Mouse (Mus musculus) urinary bladder, adult 18-20 months (tissue): ENCODE data around the gene Bmpr1a.
"Not testable (repeated sequence)": the region's sequence is repeated elsewhere in the genome, so short reads cannot be mapped to it uniquely, and the experiment has no call there.

ENCODE experiments used
- DNase-seq, 2 experiments: peaks; one replicate each; pipeline ENCODE4 v3.0.0; 2022; ENCODE audit warnings: low spot score in 2 of 2, mixed read lengths in 2 of 2

Bmpr1a gene

GRCm38 (mm10) chr14:34450451-34450850 is 52.7 kb downstream of the Bmpr1a start:
- DNase-seq: no peak

GRCm38 (mm10) chr14:34449807-34450206 is 53.3 kb downstream of the Bmpr1a start:
- no peak for DNase-seq

- DNase-seq: no peak
Observed at GRCm38 (mm10) chr14:34448398-34448797, 54.7 kb downstream of the Bmpr1a start.

GRCm38 (mm10) chr14:34447659-34448058 is 55.5 kb downstream of the Bmpr1a start:
- no peak for DNase-seq

- DNase-seq: no peak
Observed at GRCm38 (mm10) chr14:34446624-34447023, 56.5 kb downstream of the Bmpr1a start.

GRCm38 (mm10) chr14:34445348-34445747 is 57.8 kb downstream of the Bmpr1a start:
- no peak for DNase-seq

- no peak for DNase-seq
Observed at GRCm38 (mm10) chr14:34444924-34445323, 58.2 kb downstream of the Bmpr1a start.

- DNase-seq: no peak
Observed at GRCm38 (mm10) chr14:34444368-34444767, 58.8 kb downstream of the Bmpr1a start.

- no peak for DNase-seq
Observed at GRCm38 (mm10) chr14:34442531-34442930, 60.6 kb downstream of the Bmpr1a start.

- no peak for DNase-seq
Observed at GRCm38 (mm10) chr14:34440526-34441066, 62.5 kb downstream of the Bmpr1a start.

GRCm38 (mm10) chr14:34429069-34429468 is 74.1 kb downstream of the Bmpr1a start:
- no peak for DNase-seq

- no peak for DNase-seq
Observed at GRCm38 (mm10) chr14:34428274-34428673, 74.9 kb downstream of the Bmpr1a start.

GRCm38 (mm10) chr14:34421078-34421477 is 82.1 kb downstream of the Bmpr1a start:
- no peak for DNase-seq

GRCm38 (mm10) chr14:34417501-34417900 is 85.6 kb downstream of the Bmpr1a start:
- DNase-seq: no peak

- DNase-seq: not testable (repeated sequence)
Observed at GRCm38 (mm10) chr14:34416946-34417345, 86.2 kb downstream of the Bmpr1a start.

GRCm38 (mm10) chr14:34412164-34412896 is 90.8 kb downstream of the Bmpr1a start:
- DNase-seq: no peak

- no peak for DNase-seq
Observed at GRCm38 (mm10) chr14:34410716-34411115, 92.4 kb downstream of the Bmpr1a start.

GRCm38 (mm10) chr14:34403424-34403823 is 99.7 kb downstream of the Bmpr1a start:
- DNase-seq: no peak

- DNase-seq: no peak
Observed at GRCm38 (mm10) chr14:34402871-34403270, 100.3 kb downstream of the Bmpr1a start.

GRCm38 (mm10) chr14:34401135-34401534 is 102.0 kb downstream of the Bmpr1a start:
- peak; percentile 67 to 78 for DNase-seq

GRCm38 (mm10) chr14:34400021-34400420 is 103.1 kb downstream of the Bmpr1a start:
- no peak for DNase-seq

- DNase-seq: no peak
Observed at GRCm38 (mm10) chr14:34399301-34399700, 103.8 kb downstream of the Bmpr1a start.

GRCm38 (mm10) chr14:34398901-34399300 is 104.2 kb downstream of the Bmpr1a start:
- no peak for DNase-seq

GRCm38 (mm10) chr14:34397871-34398270 is 105.3 kb downstream of the Bmpr1a start:
- DNase-seq: no peak
